Mouse (Mus musculus): ENCODE data around the gene Lmo7.

- no peak for TF ChIP-seq CTCF (IDR thresholded peaks at IDR 0.05; ENCODE audit: insufficient read depth, low read length)
- TF ChIP-seq POLR2A (IDR thresholded peaks at IDR 0.05; ENCODE audit: borderline replicate concordance, extremely low read depth, low read depth, low read length): no peak
These were observed 246.4 kb downstream of the Lmo7 start for GRCm38 (mm10) chr14:101976021-101976685.
